Mouse (Mus musculus) spleen, adult 2 months (tissue): ENCODE data around the gene Gsc2.

Experiments used
- CTCF ChIP-seq: fragments of 200-500 bp; IDR thresholded peaks from 2 replicates; pipeline ENCODE4 v1.5.1; 2011; ENCODE audit warnings: mild to moderate bottlenecking, inconsistent platforms; ENCODE audit not compliant: insufficient read depth, insufficient read length, insufficient replicate concordance; ENCODE audit errors: extremely low read depth
- POLR2A ChIP-seq: fragments of 200-500 bp; IDR thresholded peaks from 2 replicates; pipeline ENCODE4 v1.6.1; 2011; ENCODE audit warnings: low read depth, low read length, inconsistent platforms

- TF ChIP-seq POLR2A = no peak
- TF ChIP-seq CTCF = no peak
These were observed 7.3 kb upstream of the Gsc2 start for GRCm38 (mm10) chr16:17922163-17922538.
